Mouse (Mus musculus): ENCODE results near the gene Tle2. TPM values are rescaled to one million over a fixed set of nuclear protein-coding genes. Genes with fewer than 3 reads are reported as not detected.

Gene Tle2
- total and polyA plus RNA-seq, 2 experiments from 2014 or later = 10.4 to 11.9 TPM

- no peaks in the 10 kb centered on the region for H3K27me3 ChIP-seq (ENCODE audit: control insufficient read depth, insufficient read depth, low read length)
- ATAC-seq (ENCODE audit: insufficient read depth, low read depth) (0 out of 2 replicates have a peak, but pooled peaks have one; percentile 14), DNase-seq (ENCODE audit: low spot score) (peak; percentile 74)
- TF ChIP-seq CTCF (IDR thresholded peaks at IDR 0.05; ENCODE audit: low read depth) (no peak), EP300 (IDR thresholded peaks at IDR 0.05; ENCODE audit: low read depth) (no peak)
- peaks cover 28% of the 10 kb centered on the region for H3K36me3 ChIP-seq (replicated peaks; ENCODE audit: control insufficient read depth, insufficient read depth, low read length)
- H3K4me3 ChIP-seq (ENCODE audit: low read depth, low read length) = no peak overlapping the region
- H3K4me2 ChIP-seq (ENCODE audit: low read depth, low read length) = no peak overlapping the region; the same call in 1 of the 2 replicates
- peaks cover 34% of the 10 kb centered on the region for H3K4me1 ChIP-seq (ENCODE audit: control insufficient read depth, insufficient read depth)
- H3K9ac ChIP-seq (replicated peaks; ENCODE audit: low read depth, low read length) = no peak overlapping the region
- 13% methylated on average over 16 of the region's 16 CpGs for WGBS
- H3K27ac ChIP-seq (ENCODE audit: low read depth) = peak overlapping the region; percentile 75
- no peaks in the 10 kb centered on the region for H3K9me3 ChIP-seq (replicated peaks; ENCODE audit: control insufficient read depth, low read length)
Observed at GRCm38 (mm10) chr10:81568381-81569191, 5.8 kb upstream of the Tle2 start.

DNA sequence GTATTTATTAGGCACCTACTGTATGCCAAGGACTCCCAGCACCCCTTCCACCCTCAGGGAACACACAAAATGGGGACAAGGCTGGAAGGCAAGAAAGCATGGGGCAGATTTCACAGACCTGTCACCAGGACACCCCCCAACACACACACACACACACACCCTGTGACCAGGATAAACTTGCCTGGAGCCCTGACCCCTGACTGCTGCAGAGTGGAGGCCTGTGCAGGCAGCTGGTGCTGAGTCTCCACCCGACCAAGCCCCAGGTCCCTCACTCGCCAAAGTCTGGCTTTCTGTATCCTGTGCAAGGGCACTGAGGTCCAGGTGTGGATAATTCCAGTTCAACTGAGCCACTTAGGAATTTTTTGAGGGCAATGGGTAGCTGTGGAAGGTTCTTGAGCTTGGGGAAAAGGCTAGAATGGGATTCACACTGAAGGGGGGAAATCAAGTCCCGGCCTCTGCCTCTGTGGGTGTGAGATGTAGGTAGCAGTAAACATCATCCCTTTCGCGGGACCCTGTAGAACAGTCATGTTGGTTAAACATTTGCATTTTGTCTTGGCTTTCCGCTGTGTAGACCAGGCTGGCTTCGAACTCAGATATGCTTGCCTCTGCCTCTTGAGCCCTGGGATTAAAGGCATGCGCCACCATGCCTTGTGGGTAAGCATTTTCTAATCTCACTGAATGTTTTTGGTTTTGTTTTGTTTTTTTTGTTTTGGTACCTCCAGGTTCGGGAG is 4.7 kb upstream of the Tle2 start:
- no peak for ATAC-seq (ENCODE audit: insufficient read depth, low read depth)
- no peak for TF ChIP-seq EP300 (IDR thresholded peaks at IDR 0.05; ENCODE audit: low read depth)
- no peak for TF ChIP-seq CTCF (IDR thresholded peaks at IDR 0.05; ENCODE audit: low read depth)
- peak overlapping the region; percentile 88 for H3K27ac ChIP-seq (ENCODE audit: low read depth)
- no peaks in the 10 kb centered on the region for H3K27me3 ChIP-seq (ENCODE audit: control insufficient read depth, insufficient read depth, low read length)
- H3K9ac ChIP-seq (replicated peaks; ENCODE audit: low read depth, low read length) = no peak overlapping the region
- peaks cover 25% of the 10 kb centered on the region for H3K4me1 ChIP-seq (ENCODE audit: control insufficient read depth, insufficient read depth)
- no peaks in the 10 kb centered on the region for H3K9me3 ChIP-seq (replicated peaks; ENCODE audit: control insufficient read depth, low read length)
- H3K4me3 ChIP-seq (ENCODE audit: low read depth, low read length) = no peak overlapping the region
- no peak overlapping the region for H3K4me2 ChIP-seq (ENCODE audit: low read depth, low read length)
- DNase-seq (ENCODE audit: low spot score) = no peak
- peaks cover 24% of the 10 kb centered on the region for H3K36me3 ChIP-seq (replicated peaks; ENCODE audit: control insufficient read depth, insufficient read depth, low read length)
- 75% methylated on average over 9 of the region's 9 CpGs for WGBS

DNA sequence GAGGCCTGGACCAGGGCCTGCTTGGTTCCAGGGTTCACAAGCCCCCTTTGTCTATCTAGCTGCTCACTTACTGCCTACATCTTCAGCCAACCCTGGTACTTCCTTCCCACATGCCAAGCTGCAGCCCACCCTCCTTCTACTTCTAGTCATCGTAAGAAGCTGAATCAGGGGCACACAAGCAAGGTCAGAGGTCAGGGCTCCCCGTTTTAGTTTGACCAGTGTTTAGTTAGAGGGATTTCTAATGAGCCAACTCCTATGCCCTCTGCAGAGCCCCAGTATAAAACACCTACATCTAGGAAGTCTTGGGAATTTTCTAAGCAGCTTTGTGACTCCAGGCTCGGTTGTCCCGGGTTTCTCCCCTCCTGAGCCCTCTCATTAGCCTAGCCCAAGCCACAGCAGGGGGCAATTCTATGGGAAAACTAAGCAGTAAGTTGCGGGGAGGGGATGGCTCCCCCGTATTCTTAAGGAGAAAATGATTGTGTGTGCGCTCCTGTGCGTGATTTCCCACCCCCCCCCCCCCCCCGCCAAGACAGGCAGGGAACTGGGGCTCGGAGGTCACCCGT is 4.0 kb upstream of the Tle2 start:
- 6% methylated on average over 11 of the region's 11 CpGs for WGBS
- Histone ChIP-seq H3K4me3 (ENCODE audit: low read depth, low read length) (peak overlapping the region; percentile 58), H3K27ac (ENCODE audit: low read depth) (peak overlapping the region; percentile 88), H3K9ac (replicated peaks; ENCODE audit: low read depth, low read length) (peak overlapping the region; percentile 40; the same call in 1 of the 2 replicates), H3K9me3 (replicated peaks; ENCODE audit: control insufficient read depth, low read length) (no peaks in the 10 kb centered on the region), H3K4me2 (ENCODE audit: low read depth, low read length) (peak overlapping the region; percentile 97), H3K36me3 (replicated peaks; ENCODE audit: control insufficient read depth, insufficient read depth, low read length) (peaks cover 18% of the 10 kb centered on the region), H3K4me1 (ENCODE audit: control insufficient read depth, insufficient read depth) (peaks cover 26% of the 10 kb centered on the region), H3K27me3 (ENCODE audit: control insufficient read depth, insufficient read depth, low read length) (no peaks in the 10 kb centered on the region)
- DNase-seq (ENCODE audit: low spot score) (no peak), ATAC-seq (ENCODE audit: insufficient read depth, low read depth) (no peak)
- no peak for TF ChIP-seq EP300 (IDR thresholded peaks at IDR 0.05; ENCODE audit: low read depth)
- no peak for TF ChIP-seq CTCF (IDR thresholded peaks at IDR 0.05; ENCODE audit: low read depth)

- H3K4me2 ChIP-seq (ENCODE audit: low read depth, low read length) = peak overlapping the region; percentile 97
- no peaks in the 10 kb centered on the region for H3K9me3 ChIP-seq (replicated peaks; ENCODE audit: control insufficient read depth, low read length)
- no peaks in the 10 kb centered on the region for H3K27me3 ChIP-seq (ENCODE audit: control insufficient read depth, insufficient read depth, low read length)
- H3K4me3 ChIP-seq (ENCODE audit: low read depth, low read length) = peak overlapping the region; percentile 58
- peak overlapping the region; percentile 56; the same call in 1 of the 2 replicates for H3K9ac ChIP-seq (replicated peaks; ENCODE audit: low read depth, low read length)
- H3K4me1 ChIP-seq (ENCODE audit: control insufficient read depth, insufficient read depth) = peaks cover 30% of the 10 kb centered on the region
- DNase-seq (ENCODE audit: low spot score) = peak; percentile 93
- peak; percentile 63 for ATAC-seq (ENCODE audit: insufficient read depth, low read depth)
- WGBS = under 1% methylated on average over 28 of the region's 34 CpGs
- peak overlapping the region; percentile 88 for H3K27ac ChIP-seq (ENCODE audit: low read depth)
- TF ChIP-seq EP300 (IDR thresholded peaks at IDR 0.05; ENCODE audit: low read depth) = peak; percentile 62; the same call in 1 of the 2 replicates
- no peak for TF ChIP-seq CTCF (IDR thresholded peaks at IDR 0.05; ENCODE audit: low read depth)
- H3K36me3 ChIP-seq (replicated peaks; ENCODE audit: control insufficient read depth, insufficient read depth, low read length) = peaks cover 11% of the 10 kb centered on the region
Observed at GRCm38 (mm10) chr10:81570831-81571500, 3.4 kb upstream of the Tle2 start.

- H3K36me3 ChIP-seq (replicated peaks; ENCODE audit: control insufficient read depth, insufficient read depth, low read length) = peaks cover 6% of the 10 kb centered on the region
- peak overlapping the region; percentile 56; the same call in 1 of the 2 replicates for H3K9ac ChIP-seq (replicated peaks; ENCODE audit: low read depth, low read length)
- ATAC-seq (ENCODE audit: insufficient read depth, low read depth) (peak; percentile 91), DNase-seq (ENCODE audit: low spot score) (peak; percentile 100)
- H3K4me2 ChIP-seq (ENCODE audit: low read depth, low read length) = peak overlapping the region; percentile 97
- H3K4me3 ChIP-seq (ENCODE audit: low read depth, low read length) = peak overlapping the region; percentile 58
- peaks cover 30% of the 10 kb centered on the region for H3K4me1 ChIP-seq (ENCODE audit: control insufficient read depth, insufficient read depth)
- peak overlapping the region; percentile 88 for H3K27ac ChIP-seq (ENCODE audit: low read depth)
- no peaks in the 10 kb centered on the region for H3K9me3 ChIP-seq (replicated peaks; ENCODE audit: control insufficient read depth, low read length)
- 3% methylated on average over 18 of the region's 18 CpGs for WGBS
- no peaks in the 10 kb centered on the region for H3K27me3 ChIP-seq (ENCODE audit: control insufficient read depth, insufficient read depth, low read length)
- TF ChIP-seq EP300 (IDR thresholded peaks at IDR 0.05; ENCODE audit: low read depth) = 0 out of 2 replicates have a peak, but pooled peaks have one; percentile 14
- TF ChIP-seq CTCF (IDR thresholded peaks at IDR 0.05; ENCODE audit: low read depth) = no peak
Observed at GRCm38 (mm10) chr10:81571501-81571876, 2.9 kb upstream of the Tle2 start.

Measured in heart, postnatal 0 days (tissue).